Mouse (Mus musculus) megakaryocyte progenitor cell, adult 5-6 weeks (primary cell): ENCODE measurements at regions not wholly inside any gene's neighbourhood (a gene's known extent, or its start where the extent isn't known, plus 50 kb on each side); places are given as distances from the start of the nearest gene placed in this dataset.

ENCODE experiments used
- ATAC-seq: replicated peaks from 2 replicates; pipeline ENCODE4 v1.8.0; 2016; ENCODE audit warnings: mild to moderate bottlenecking, moderate TSS enrichment, inconsistent platforms; ENCODE audit not compliant: poor library complexity

GRCm38 (mm10) chr5:91198620-91199019 lies 59.2 kb downstream of the Areg start:
- peak; percentile 80 for ATAC-seq

- ATAC-seq: peak; percentile 78
These were observed 61.0 kb downstream of the Areg start for GRCm38 (mm10) chr5:91200448-91200847.

DNA sequence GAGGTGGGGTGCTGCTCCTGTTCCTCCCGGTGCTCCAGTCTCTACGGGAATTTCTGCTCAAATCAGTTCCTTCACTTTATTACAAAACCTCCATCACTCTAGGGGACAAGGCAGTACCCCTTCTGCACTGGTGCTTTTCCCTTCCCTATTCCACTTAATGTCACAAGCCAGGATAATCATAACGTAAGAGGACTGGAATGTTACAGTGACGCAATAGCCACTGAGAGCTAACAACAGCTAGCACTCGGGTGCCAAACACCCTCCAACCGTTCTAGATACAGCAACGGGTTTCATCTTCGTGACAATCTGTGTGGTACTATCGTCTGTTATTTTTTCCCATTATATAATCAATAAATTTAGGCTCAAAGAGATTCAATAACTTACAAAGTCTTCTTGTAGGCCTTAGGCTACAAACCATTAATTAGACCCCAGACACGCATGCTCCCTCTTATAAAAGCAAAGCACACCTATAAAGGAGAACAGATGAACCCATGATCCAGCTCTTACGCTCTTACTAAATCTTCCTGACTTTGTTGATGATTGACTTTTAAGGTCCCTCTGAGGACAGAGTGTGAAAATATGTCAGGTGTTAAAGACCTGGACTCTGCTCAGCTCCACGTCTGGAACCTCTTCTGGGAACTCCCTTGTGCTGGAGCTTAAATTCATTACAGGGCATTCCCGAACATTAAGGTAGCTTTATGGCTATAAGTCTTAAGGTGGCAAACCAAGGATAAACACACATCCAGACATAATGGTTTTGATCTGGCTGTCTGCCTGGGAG lies 65.0 kb downstream of the Areg start:
- ATAC-seq: no peak

DNA sequence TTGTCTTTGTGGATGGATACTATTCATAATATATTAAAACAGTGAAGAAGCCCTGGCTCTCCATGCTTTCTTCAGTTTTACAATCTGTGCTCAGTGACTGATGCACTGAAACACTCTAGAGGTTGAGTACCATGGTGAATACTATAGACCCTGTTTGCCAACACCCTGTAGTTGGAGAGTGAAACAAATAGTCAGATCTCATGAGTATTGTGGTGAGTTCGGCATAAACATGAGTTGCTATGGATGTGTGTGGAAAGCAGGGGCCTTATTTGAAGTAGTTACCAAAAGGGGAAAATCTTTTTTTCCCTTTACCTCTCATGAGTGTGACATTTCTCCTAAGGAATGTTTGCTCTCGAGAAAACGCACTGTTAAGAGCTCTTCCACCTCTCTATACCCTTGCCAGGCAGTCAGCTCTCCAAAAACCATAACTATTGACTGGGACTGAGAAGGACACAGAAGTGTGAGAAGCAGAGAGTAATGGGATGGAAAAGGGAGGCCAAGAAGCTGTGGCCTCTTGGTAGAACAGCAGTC lies 66.0 kb downstream of the Areg start:
- ATAC-seq: no peak

- no peak for ATAC-seq
These were observed 67.4 kb downstream of the Areg start for GRCm38 (mm10) chr5:91206569-91207490.

GRCm38 (mm10) chr5:91220174-91220573 lies 80.8 kb downstream of the Areg start:
- no peak for ATAC-seq

DNA sequence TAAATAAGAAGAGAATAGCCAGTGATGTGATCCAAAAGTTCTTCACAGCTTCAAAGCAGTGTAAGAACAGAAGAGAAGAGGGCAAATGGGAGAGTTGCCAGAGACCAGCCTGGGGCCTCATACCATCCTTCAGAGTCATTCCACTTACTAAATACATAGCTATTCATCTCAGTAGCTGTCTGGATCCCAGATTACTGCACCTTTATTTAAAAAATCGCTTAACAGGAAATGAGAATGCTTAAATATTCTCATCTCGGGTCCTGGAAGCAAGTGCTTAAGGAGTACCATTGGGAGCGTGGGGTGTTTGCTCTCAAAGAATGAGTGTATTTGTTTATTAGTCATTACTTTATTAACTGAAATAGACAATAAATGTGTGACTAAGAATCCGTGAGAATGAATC lies 102.3 kb downstream of the Areg start:
- ATAC-seq: no peak

DNA sequence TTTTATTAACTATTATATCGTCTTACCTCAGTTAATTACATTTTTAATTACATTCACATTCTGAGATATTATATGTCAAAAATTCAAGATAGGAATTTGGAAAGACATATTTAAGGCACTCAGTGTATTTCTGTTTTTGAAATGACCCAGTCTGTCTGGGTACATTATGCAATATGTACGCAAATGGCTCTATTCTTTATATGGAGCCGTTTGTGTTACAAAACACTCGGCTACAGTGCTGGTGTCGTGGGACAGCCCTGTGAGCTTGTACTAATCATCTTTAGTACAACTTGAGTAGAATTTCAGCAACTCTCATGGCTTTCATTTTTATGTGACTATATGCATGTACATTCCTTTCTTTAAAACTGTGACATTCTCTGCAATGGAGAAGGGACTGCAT lies 108.0 kb downstream of the Areg start:
- ATAC-seq: no peak

DNA sequence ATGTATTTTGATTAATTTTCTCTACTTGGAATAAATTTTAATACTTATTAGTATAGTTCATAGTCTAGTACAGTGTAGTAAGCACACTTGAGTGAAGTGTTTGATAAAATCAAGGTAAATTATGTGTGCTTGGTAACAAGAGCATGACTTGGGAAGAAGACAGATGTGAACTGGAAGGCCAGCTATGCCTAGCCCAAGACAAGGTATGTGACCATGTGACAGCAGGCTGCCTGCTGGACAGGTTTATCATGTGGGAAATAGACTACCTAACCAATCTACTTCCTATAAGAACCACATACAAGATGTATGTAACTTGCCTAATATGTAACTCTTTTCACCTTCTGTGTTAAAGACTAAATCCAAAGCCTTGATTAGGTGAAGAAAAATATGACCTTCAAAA lies 122.5 kb downstream of the Areg start:
- ATAC-seq: no peak

- no peak for ATAC-seq
These were observed 123.1 kb downstream of the Areg start for GRCm38 (mm10) chr5:91262526-91262925.

DNA sequence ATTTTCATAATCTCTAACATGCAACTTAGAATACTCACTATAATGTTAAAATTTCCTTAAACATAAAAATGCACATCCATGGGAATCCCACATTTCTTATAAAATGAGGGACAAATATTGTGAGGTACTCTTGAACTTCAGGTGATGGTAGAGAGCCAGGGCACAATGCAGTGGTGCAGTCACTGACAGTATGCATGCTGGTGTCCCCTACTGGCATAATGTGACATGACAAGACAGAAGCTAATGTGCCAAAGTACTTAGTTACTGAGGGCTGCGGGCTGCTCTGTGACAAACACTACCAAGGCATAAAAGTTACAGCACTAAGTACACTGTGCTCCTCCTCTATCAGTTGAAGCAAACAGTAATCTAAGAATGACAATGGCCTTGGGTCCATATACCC lies 131.3 kb downstream of the Areg start:
- peak; percentile 86 for ATAC-seq

DNA sequence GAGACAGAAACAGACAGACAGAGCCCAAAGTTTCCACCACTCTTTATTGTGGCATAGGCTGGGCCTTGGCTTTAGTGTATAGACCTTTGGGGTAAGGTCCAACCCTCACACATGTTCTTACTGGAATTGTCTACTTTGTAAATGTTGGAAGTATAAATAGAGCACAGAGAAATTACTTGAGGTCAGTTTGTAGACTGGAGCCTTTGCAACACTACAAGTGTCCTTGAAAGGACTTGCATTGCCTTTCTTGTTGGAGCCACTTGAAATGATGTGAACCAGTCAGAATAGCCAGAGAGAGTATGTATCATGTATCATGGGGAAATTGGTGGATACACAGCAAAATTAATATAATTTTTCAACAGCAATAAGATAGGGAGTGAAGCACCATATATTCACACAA lies 131.4 kb downstream of the Btc start:
- no peak for ATAC-seq

GRCm38 (mm10) chr5:91274411-91274810 lies 128.4 kb downstream of the Btc start:
- peak; percentile 60 for ATAC-seq

- peak; percentile 78 for ATAC-seq
These were observed 124.3 kb downstream of the Btc start for GRCm38 (mm10) chr5:91278466-91278865.

DNA sequence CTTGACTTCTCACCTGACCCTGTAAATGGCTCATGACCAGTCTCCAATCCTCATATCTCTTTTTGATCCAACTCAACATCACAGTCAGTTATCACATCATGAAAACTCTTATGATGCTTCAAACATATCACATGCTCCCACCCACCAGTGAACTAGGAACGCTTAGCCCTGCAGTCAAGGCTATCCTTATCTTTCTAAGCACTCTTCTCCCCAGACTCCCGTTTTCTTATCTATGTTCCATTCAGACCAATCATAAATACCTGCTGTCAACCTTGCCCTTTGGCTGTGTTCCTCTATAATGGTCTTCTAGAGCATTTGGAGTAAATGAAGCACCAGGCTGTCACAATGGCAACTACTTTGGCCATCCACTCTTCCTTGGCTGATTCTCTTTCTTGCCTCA lies 123.3 kb downstream of the Btc start:
- ATAC-seq: no peak

DNA sequence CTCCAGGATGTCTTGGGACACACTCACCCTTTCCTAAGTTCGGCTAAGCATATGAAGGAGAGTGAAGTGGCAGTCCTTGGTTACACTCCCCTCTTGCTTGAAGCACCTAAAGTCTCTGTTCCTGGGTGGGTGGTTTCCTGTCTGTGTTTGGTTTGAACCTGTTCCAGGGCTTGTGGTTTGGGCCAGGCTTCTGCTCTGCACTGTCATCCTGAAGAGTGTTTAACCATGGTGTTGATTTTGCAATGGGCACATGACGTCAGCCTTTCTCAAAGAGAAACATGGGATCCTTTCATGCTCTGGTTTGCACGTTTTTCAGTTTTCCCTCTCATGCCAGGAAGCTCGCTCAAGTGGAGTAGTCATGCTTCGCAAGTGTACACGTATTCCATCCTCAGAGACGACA lies 119.8 kb downstream of the Btc start:
- ATAC-seq: peak; percentile 90

DNA sequence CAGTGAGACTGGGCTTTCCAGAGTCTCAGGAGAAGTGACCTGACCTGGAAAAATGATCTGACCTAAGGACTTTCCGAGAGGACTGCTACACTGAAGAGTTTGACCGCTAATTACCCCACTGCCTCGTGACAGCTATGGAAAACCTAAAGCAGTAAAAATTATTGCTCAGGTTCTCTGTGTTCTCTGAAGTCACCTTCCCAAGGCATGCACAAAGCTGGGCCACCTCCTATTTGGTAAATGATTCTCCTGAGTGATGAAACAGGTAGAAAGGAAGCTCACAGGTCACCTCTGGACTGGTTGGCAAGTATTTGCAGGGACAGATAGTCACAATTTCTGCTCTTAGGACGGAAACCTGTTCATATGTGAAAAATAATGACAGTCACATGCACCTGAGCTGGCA lies 109.7 kb downstream of the Btc start:
- no peak for ATAC-seq

DNA sequence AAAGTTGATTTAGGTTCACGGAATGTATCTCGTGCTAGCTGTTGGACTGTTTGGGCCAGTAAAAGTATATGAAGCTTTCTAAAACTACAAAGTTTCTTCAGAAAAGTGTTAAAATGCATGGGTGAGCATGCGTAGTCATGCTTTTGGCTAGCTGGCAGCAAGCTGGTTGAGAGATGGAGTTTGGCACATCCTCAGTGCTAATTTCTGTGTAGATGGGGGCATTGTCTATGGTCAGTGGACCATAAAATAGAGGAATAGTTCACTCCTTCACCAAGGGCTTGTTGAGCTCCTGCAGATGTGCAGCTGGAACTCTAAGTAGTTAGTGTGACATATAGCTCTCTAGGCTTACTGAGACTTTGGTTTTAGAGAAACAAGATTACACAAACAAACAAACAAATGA lies 107.8 kb downstream of the Btc start:
- ATAC-seq: no peak

GRCm38 (mm10) chr5:91297068-91297467 lies 105.7 kb downstream of the Btc start:
- ATAC-seq: no peak

- ATAC-seq: peak; percentile 97
These were observed 100.7 kb downstream of the Btc start for GRCm38 (mm10) chr5:91302114-91302513.

DNA sequence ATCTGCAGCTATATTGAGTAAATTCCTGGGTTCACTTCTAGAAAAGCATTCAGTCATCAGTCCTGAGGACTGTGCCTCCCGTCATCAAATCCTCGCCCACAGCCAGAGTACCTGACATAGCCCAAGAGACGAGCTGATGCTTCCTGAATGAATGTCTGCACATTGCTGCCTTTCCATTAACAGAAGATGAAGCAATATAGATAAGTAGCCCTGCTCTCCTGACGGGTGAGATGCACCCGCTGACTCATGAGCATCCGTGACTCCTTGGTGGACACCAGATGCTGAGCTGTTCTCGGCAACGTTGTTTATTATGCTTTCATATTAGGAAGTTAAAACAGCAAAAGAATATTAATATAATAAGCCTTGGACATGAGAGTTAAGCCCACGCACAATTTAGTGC lies 99.9 kb downstream of the Btc start:
- ATAC-seq: no peak

- ATAC-seq: no peak
These were observed 99.1 kb downstream of the Btc start for GRCm38 (mm10) chr5:91303702-91304101.
